Mouse (Mus musculus) MEL (cell line): ENCODE results near the gene Lrsam1.

Source experiments
- CHD1 ChIP-seq: IDR thresholded peaks from 2 replicates; pipeline ENCODE4 v1.6.1; 2012; ENCODE audit warnings: low read depth, mild to moderate bottlenecking, inconsistent platforms, low read length, improper control_type of control experiment
- CTCF ChIP-seq, 3 experiments: IDR thresholded peaks in 2 of 3; conservative IDR thresholded peaks in 1 of 3; 2 replicates each; pipeline ENCODE4 v1.5.1; 2011 to 2012; ENCODE audit warnings: low read length in 3 of 3, low read depth in 2 of 3, mild to moderate bottlenecking in 2 of 3, improper control_type of control experiment in 1 of 3, inconsistent platforms in 1 of 3, mixed read lengths in 1 of 3, moderate library complexity in 1 of 3; ENCODE audit not compliant: control insufficient read depth in 1 of 3, insufficient read depth in 1 of 3, poor library complexity in 1 of 3, severe bottlenecking in 1 of 3
- E2F4 ChIP-seq: IDR thresholded peaks from 2 replicates; pipeline ENCODE4 v1.6.1; 2011; ENCODE audit warnings: low read depth, low read length, improper control_type of control experiment, borderline replicate concordance
- EP300 ChIP-seq, 2 experiments: IDR thresholded peaks; 2 replicates each; pipeline ENCODE4 v1.6.1; 2011; ENCODE audit warnings: improper control_type of control experiment in 2 of 2, low read length in 2 of 2, low read depth in 1 of 2, mild to moderate bottlenecking in 1 of 2
- GABPA ChIP-seq: IDR thresholded peaks from 2 replicates; pipeline ENCODE4 v1.6.1; 2012; ENCODE audit warnings: low read depth, mild to moderate bottlenecking, inconsistent platforms, low read length, improper control_type of control experiment, moderate library complexity
- JUND ChIP-seq: IDR thresholded peaks from 2 replicates; pipeline ENCODE4 v1.6.1; 2011; ENCODE audit warnings: low read depth, mild to moderate bottlenecking, improper control_type of control experiment, low read length
- NELFE ChIP-seq: IDR thresholded peaks from 2 replicates; pipeline ENCODE4 v1.6.1; 2011; ENCODE audit warnings: low read depth, low read length, improper control_type of control experiment
- POLR2A ChIP-seq, 2 experiments: IDR thresholded peaks; 2 replicates each; pipeline ENCODE4 v1.6.1; 2011 to 2012; ENCODE audit warnings: low read length in 2 of 2, mild to moderate bottlenecking in 2 of 2, control low read depth in 1 of 2, improper control_type of control experiment in 1 of 2, low read depth in 1 of 2, moderate library complexity in 1 of 2; ENCODE audit not compliant: control insufficient read depth in 1 of 2, insufficient read depth in 1 of 2, poor library complexity in 1 of 2
- TBP ChIP-seq: IDR thresholded peaks from 2 replicates; pipeline ENCODE4 v1.8.0; 2011; ENCODE audit warnings: low read depth, low read length, improper control_type of control experiment
- USF1 ChIP-seq: IDR thresholded peaks from 2 replicates; pipeline ENCODE4 v1.6.1; 2014; ENCODE audit warnings: low read depth, mild to moderate bottlenecking, inconsistent platforms, low read length, improper control_type of control experiment, moderate library complexity
- ZKSCAN1 ChIP-seq: IDR thresholded peaks from 2 replicates; pipeline ENCODE4 v1.6.1; 2012; ENCODE audit warnings: low read depth, mild to moderate bottlenecking, inconsistent platforms, low read length, improper control_type of control experiment, moderate library complexity
- ZNF384 ChIP-seq: IDR thresholded peaks from 2 replicates; pipeline ENCODE4 v1.6.1; 2012; ENCODE audit warnings: low read depth, mild to moderate bottlenecking, inconsistent platforms, low read length, improper control_type of control experiment

DNA sequence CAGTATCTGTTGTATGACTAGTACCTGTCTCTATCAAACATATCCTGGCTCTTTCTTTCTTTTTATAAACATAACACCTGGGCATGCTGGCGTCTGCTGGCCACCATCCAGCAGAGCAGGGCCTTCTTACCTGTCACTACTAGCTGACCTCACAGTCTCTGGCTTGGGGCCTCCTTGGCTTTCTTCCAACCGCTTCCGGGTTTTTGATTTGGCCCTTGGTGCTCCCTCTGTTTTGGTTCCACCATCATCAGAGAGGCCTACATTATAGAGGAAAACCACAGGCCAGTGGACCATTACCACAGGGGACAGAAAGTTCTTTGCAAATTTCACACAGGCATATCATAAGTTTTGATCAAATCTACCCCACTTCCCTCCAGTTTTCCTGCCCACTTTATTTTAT is 28.0 kb upstream of the Lrsam1 start:
- TF ChIP-seq GABPA (no peak), CTCF (IDR thresholded peaks at IDR 0.05 in 2 of 3, conservative IDR thresholded peaks at IDR 0.05 in 1 of 3; ENCODE audit: control insufficient read depth in 1 of 3, insufficient read depth in 1 of 3, low read depth in 2 of 3, low read length in 3 of 3, poor library complexity in 1 of 3, severe bottlenecking in 1 of 3) (no peak), POLR2A (IDR thresholded peaks at IDR 0.05; ENCODE audit: control insufficient read depth in 1 of 2, insufficient read depth in 1 of 2, low read depth in 1 of 2, low read length in 2 of 2, poor library complexity in 1 of 2) (no peak), NELFE (no peak), JUND (no peak), USF1 (no peak), CHD1 (no peak), E2F4 (no peak), ZKSCAN1 (no peak), EP300 (IDR thresholded peaks at IDR 0.05; ENCODE audit: low read depth in 1 of 2, low read length in 2 of 2) (no peak), TBP (no peak), ZNF384 (no peak)
